Mouse (Mus musculus): ENCODE data around the gene Ogfod2. TPM values are rescaled to one million over a fixed set of nuclear protein-coding genes. Genes with fewer than 3 reads are reported as not detected.
A peak's percentile ranks its signal among the peaks of the same experiment; 100 is the strongest.

Ogfod2 gene
- polyA plus RNA-seq, 1 experiment from 2014 or later: 29.7 TPM

- Histone ChIP-seq H3K27ac (ENCODE audit: low read length) (no peak overlapping the region; the same call in 1 of the 2 replicates), H3K9me3 (ENCODE audit: control insufficient read depth, low read length) (no peaks in the 10 kb centered on the region), H3K36me3 (ENCODE audit: control insufficient read depth, insufficient read depth, low read length) (no peaks in the 10 kb centered on the region), H3K4me1 (replicated peaks; ENCODE audit: control insufficient read depth, insufficient read depth, low read length) (peaks cover 36% of the 10 kb centered on the region), H3K27me3 (ENCODE audit: control insufficient read depth, insufficient read depth, low read depth, low read length) (no peaks in the 10 kb centered on the region), H3K4me2 (ENCODE audit: low read depth, low read length) (no peak overlapping the region), H3K9ac (ENCODE audit: low read length) (no peak overlapping the region), H3K4me3 (ENCODE audit: low read length) (no peak overlapping the region)
- ATAC-seq (ENCODE audit: low read depth): peak; percentile 44
- 25% methylated on average over 10 of the region's 10 CpGs for WGBS
These were observed 49.7 kb downstream of the Ogfod2 start for GRCm38 (mm10) chr5:124161831-124162230.

- peaks cover 43% of the 10 kb centered on the region for H3K4me1 ChIP-seq (replicated peaks; ENCODE audit: control insufficient read depth, insufficient read depth, low read length)
- no peak overlapping the region for H3K27ac ChIP-seq (ENCODE audit: low read length)
- 34% methylated on average over 5 of the region's 5 CpGs for WGBS
These were observed 50.5 kb downstream of the Ogfod2 start for GRCm38 (mm10) chr5:124162577-124162976.

GRCm38 (mm10) chr5:124163445-124163844, 51.3 kb downstream of the Ogfod2 start:
- Histone ChIP-seq H3K4me3 (ENCODE audit: low read length) (no peak overlapping the region), H3K27ac (ENCODE audit: low read length) (no peak overlapping the region), H3K4me1 (replicated peaks; ENCODE audit: control insufficient read depth, insufficient read depth, low read length) (peaks cover 48% of the 10 kb centered on the region), H3K9me3 (ENCODE audit: control insufficient read depth, low read length) (no peaks in the 10 kb centered on the region), H3K4me2 (ENCODE audit: low read depth, low read length) (no peak overlapping the region), H3K36me3 (ENCODE audit: control insufficient read depth, insufficient read depth, low read length) (no peaks in the 10 kb centered on the region), H3K9ac (ENCODE audit: low read length) (0 out of 2 replicates have a peak overlapping the region, but pooled peaks have one; percentile 16), H3K27me3 (ENCODE audit: control insufficient read depth, insufficient read depth, low read depth, low read length) (no peaks in the 10 kb centered on the region)
- WGBS: 85% methylated on average over 11 of the region's 11 CpGs
- no peak for ATAC-seq (ENCODE audit: low read depth)

More at GRCm38 (mm10) chr5:124162577-124162976, 50.5 kb downstream of the Ogfod2 start:
- Histone ChIP-seq H3K4me3 (ENCODE audit: low read length) (no peak overlapping the region), H3K27me3 (ENCODE audit: control insufficient read depth, insufficient read depth, low read depth, low read length) (no peaks in the 10 kb centered on the region), H3K36me3 (ENCODE audit: control insufficient read depth, insufficient read depth, low read length) (no peaks in the 10 kb centered on the region), H3K4me2 (ENCODE audit: low read depth, low read length) (no peak overlapping the region), H3K9me3 (ENCODE audit: control insufficient read depth, low read length) (no peaks in the 10 kb centered on the region), H3K9ac (ENCODE audit: low read length) (no peak overlapping the region)
- peak; percentile 51; the same call in 1 of the 2 replicates for ATAC-seq (ENCODE audit: low read depth)

Other genes with a start within 250 kb of the Ogfod2 start
- 0.30 and 0.49 TPM in 2 replicates for gene Hcar2, start 246.8 kb upstream of the Ogfod2 start, polyA plus RNA-seq (2015; fragmentation: Nextera tagmentation; extraction: Ambion mirVana)
- 1.2 and 1.4 TPM in 2 replicates for gene Hcar1, start 232.3 kb upstream of the Ogfod2 start, polyA plus RNA-seq (2015; fragmentation: Nextera tagmentation; extraction: Ambion mirVana)
- gene Denr, start 205.1 kb upstream of the Ogfod2 start, polyA plus RNA-seq (2015; fragmentation: Nextera tagmentation; extraction: Ambion mirVana): 92.8 and 118 TPM in 2 replicates
- gene Gm43518, start 184.9 kb upstream of the Ogfod2 start, polyA plus RNA-seq (2015; fragmentation: Nextera tagmentation; extraction: Ambion mirVana): 2.0 and 2.3 TPM in 2 replicates
- gene Ccdc62, start 181.6 kb upstream of the Ogfod2 start, polyA plus RNA-seq (2015; fragmentation: Nextera tagmentation; extraction: Ambion mirVana): 7.7 and 8.0 TPM in 2 replicates
- gene Hip1r, start 138.7 kb upstream of the Ogfod2 start, polyA plus RNA-seq (2015; fragmentation: Nextera tagmentation; extraction: Ambion mirVana): 13.8 and 14.5 TPM in 2 replicates
- 39.2 and 41.6 TPM in 2 replicates for gene Vps37b, start 80.0 kb upstream of the Ogfod2 start, polyA plus RNA-seq (2015; fragmentation: Nextera tagmentation; extraction: Ambion mirVana)
- gene Abcb9, start 16.5 kb upstream of the Ogfod2 start, polyA plus RNA-seq (2015; fragmentation: Nextera tagmentation; extraction: Ambion mirVana): 2.7 and 3.8 TPM in 2 replicates
- 98.8 and 99.9 TPM in 2 replicates for gene Arl6ip4, start 3.8 kb downstream of the Ogfod2 start, polyA plus RNA-seq (2015; fragmentation: Nextera tagmentation; extraction: Ambion mirVana)
- gene Pitpnm2, start 137.5 kb downstream of the Ogfod2 start, polyA plus RNA-seq (2015; fragmentation: Nextera tagmentation; extraction: Ambion mirVana): 6.6 and 9.2 TPM in 2 replicates
- 13.3 and 15.1 TPM in 2 replicates for gene Mphosph9, start 215.7 kb downstream of the Ogfod2 start, polyA plus RNA-seq (2015; fragmentation: Nextera tagmentation; extraction: Ambion mirVana)
- 18.1 and 19.7 TPM in 2 replicates for gene 2810006K23Rik, start 215.8 kb downstream of the Ogfod2 start, polyA plus RNA-seq (2015; fragmentation: Nextera tagmentation; extraction: Ambion mirVana)